Mouse (Mus musculus): ENCODE measurements at regions not wholly inside any gene's neighbourhood (a gene's known extent, or its start where the extent isn't known, plus 50 kb on each side); places are given as distances from the start of the nearest gene placed in this dataset.

DNA sequence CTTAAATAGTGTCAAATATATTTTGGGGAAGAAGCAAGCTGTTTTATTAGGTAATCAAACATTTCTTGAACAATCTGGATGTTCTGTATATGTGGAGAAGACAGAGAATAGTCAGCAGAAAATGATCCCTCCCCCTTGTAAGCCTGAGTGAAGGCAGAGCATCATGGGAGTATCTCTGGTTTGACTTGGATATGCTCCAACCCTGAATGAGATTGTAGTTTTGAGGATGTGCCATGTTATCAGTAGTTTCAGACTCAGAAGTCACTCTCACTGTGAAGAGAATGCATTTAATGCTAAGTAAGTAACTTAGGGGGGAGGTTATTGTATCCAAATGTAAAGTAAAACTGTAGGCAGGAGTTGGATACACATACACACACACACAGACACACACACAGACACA lies 95.3 kb upstream of the Tmc1 start:
- TF ChIP-seq CTCF (IDR thresholded peaks at IDR 0.05; ENCODE audit: borderline replicate concordance, control insufficient read depth, extremely low read depth, insufficient read depth, low read length, poor library complexity) (no peak), POLR2A (IDR thresholded peaks at IDR 0.05; ENCODE audit: control insufficient read depth, extremely low read depth, insufficient read depth, low read length, poor library complexity) (no peak)

Data from thymus, adult 2 months (tissue).